Mouse (Mus musculus): ENCODE measurements at regions not wholly inside any gene's neighbourhood (a gene's known extent, or its start where the extent isn't known, plus 50 kb on each side); places are given as distances from the start of the nearest gene placed in this dataset.

- H3K4me3 ChIP-seq (replicated peaks; ENCODE audit: low read length), result no peak overlapping the region
- no peaks in the 10 kb centered on the region for H3K27me3 ChIP-seq (ENCODE audit: insufficient read depth, low read length)
- no peak for TF ChIP-seq NANOG (IDR thresholded peaks at IDR 0.05; ENCODE audit: borderline replicate concordance, low read length)
- TF ChIP-seq POU5F1 (IDR thresholded peaks at IDR 0.05; ENCODE audit: borderline replicate concordance, low read length), result no peak
- no peak for TF ChIP-seq CTCF (conservative IDR thresholded peaks at IDR 0.05; ENCODE audit: low read length)
- H3K4me1 ChIP-seq (replicated peaks; ENCODE audit: low read depth, low read length), result peaks cover 21% of the 10 kb centered on the region
- no peaks in the 10 kb centered on the region for H3K9me3 ChIP-seq (ENCODE audit: low read length)
- H3K36me3 ChIP-seq (ENCODE audit: insufficient read depth, low read length), result no peaks in the 10 kb centered on the region
Measured at GRCm38 (mm10) chr9:115602772-115603171, 292.6 kb upstream of the Stt3b start.

- Histone ChIP-seq H3K4me3 (replicated peaks; ENCODE audit: low read length) (no peak overlapping the region), H3K4me1 (replicated peaks; ENCODE audit: low read depth, low read length) (peaks cover 17% of the 10 kb centered on the region), H3K36me3 (ENCODE audit: insufficient read depth, low read length) (no peaks in the 10 kb centered on the region), H3K27me3 (ENCODE audit: insufficient read depth, low read length) (no peaks in the 10 kb centered on the region), H3K9me3 (ENCODE audit: low read length) (no peaks in the 10 kb centered on the region)
- no peak for TF ChIP-seq CTCF (conservative IDR thresholded peaks at IDR 0.05; ENCODE audit: low read length)
Measured at GRCm38 (mm10) chr9:115604450-115604849, 294.2 kb upstream of the Stt3b start.

GRCm38 (mm10) chr9:115604968-115605682 is 294.9 kb upstream of the Stt3b start:
- H3K9me3 ChIP-seq (ENCODE audit: low read length), result no peaks in the 10 kb centered on the region
- H3K36me3 ChIP-seq (ENCODE audit: insufficient read depth, low read length), result no peaks in the 10 kb centered on the region
- peaks cover 17% of the 10 kb centered on the region for H3K4me1 ChIP-seq (replicated peaks; ENCODE audit: low read depth, low read length)
- H3K27me3 ChIP-seq (ENCODE audit: insufficient read depth, low read length), result no peaks in the 10 kb centered on the region
- no peak overlapping the region for H3K4me3 ChIP-seq (replicated peaks; ENCODE audit: low read length)
- TF ChIP-seq CTCF (conservative IDR thresholded peaks at IDR 0.05; ENCODE audit: low read length), result no peak
- TF ChIP-seq NANOG (IDR thresholded peaks at IDR 0.05; ENCODE audit: borderline replicate concordance, low read length), result no peak
- no peak for TF ChIP-seq POU5F1 (IDR thresholded peaks at IDR 0.05; ENCODE audit: borderline replicate concordance, low read length)

- no peak for TF ChIP-seq POU5F1 (IDR thresholded peaks at IDR 0.05; ENCODE audit: borderline replicate concordance, low read length)
- TF ChIP-seq CTCF (conservative IDR thresholded peaks at IDR 0.05; ENCODE audit: low read length), result no peak
- no peak for TF ChIP-seq NANOG (IDR thresholded peaks at IDR 0.05; ENCODE audit: borderline replicate concordance, low read length)
- H3K4me3 ChIP-seq (replicated peaks; ENCODE audit: low read length), result no peak overlapping the region
Measured at GRCm38 (mm10) chr9:115607961-115608360, 297.7 kb upstream of the Stt3b start.

DNA sequence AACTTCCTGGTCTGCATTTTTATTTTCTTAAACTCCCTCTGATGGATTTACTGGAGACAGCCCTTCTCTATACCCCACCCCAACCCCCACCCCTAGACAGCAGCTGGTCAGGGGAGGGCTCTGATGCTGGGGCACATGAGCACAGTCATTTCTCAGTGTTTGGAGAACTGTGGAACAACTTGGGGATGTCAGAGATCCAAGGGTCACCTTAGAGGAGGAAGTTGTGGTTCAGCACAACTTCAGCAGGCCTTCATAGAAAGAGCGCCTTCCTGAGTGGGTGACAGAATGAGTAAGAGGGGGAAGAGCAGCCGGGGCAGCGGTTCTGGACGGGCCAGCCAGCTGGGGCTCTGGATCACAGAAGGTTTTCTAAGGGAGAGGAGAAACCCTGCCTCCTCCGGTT is 298.2 kb upstream of the Stt3b start:
- Histone ChIP-seq H3K27me3 (ENCODE audit: insufficient read depth, low read length) (no peaks in the 10 kb centered on the region; the same call in 1 of the 2 replicates), H3K4me1 (replicated peaks; ENCODE audit: low read depth, low read length) (peaks cover 6% of the 10 kb centered on the region), H3K9me3 (ENCODE audit: low read length) (no peaks in the 10 kb centered on the region), H3K4me3 (replicated peaks; ENCODE audit: low read length) (no peak overlapping the region), H3K36me3 (ENCODE audit: insufficient read depth, low read length) (no peaks in the 10 kb centered on the region)
- no peak for TF ChIP-seq NANOG (IDR thresholded peaks at IDR 0.05; ENCODE audit: borderline replicate concordance, low read length)
- no peak for TF ChIP-seq POU5F1 (IDR thresholded peaks at IDR 0.05; ENCODE audit: borderline replicate concordance, low read length)
- no peak for TF ChIP-seq CTCF (conservative IDR thresholded peaks at IDR 0.05; ENCODE audit: low read length)

More at GRCm38 (mm10) chr9:115607961-115608360, 297.7 kb upstream of the Stt3b start:
- Histone ChIP-seq H3K27me3 (ENCODE audit: insufficient read depth, low read length) (no peaks in the 10 kb centered on the region; the same call in 1 of the 2 replicates), H3K9me3 (ENCODE audit: low read length) (no peaks in the 10 kb centered on the region), H3K4me1 (replicated peaks; ENCODE audit: low read depth, low read length) (peaks cover 6% of the 10 kb centered on the region), H3K36me3 (ENCODE audit: insufficient read depth, low read length) (no peaks in the 10 kb centered on the region)

- Histone ChIP-seq H3K27me3 (ENCODE audit: insufficient read depth, low read length) (no peaks in the 10 kb centered on the region; the same call in 1 of the 2 replicates), H3K36me3 (ENCODE audit: insufficient read depth, low read length) (no peaks in the 10 kb centered on the region), H3K4me1 (replicated peaks; ENCODE audit: low read depth, low read length) (peaks cover 6% of the 10 kb centered on the region), H3K4me3 (replicated peaks; ENCODE audit: low read length) (no peak overlapping the region), H3K9me3 (ENCODE audit: low read length) (no peaks in the 10 kb centered on the region)
- TF ChIP-seq NANOG (IDR thresholded peaks at IDR 0.05; ENCODE audit: borderline replicate concordance, low read length) (no peak), CTCF (conservative IDR thresholded peaks at IDR 0.05; ENCODE audit: low read length) (no peak), POU5F1 (IDR thresholded peaks at IDR 0.05; ENCODE audit: borderline replicate concordance, low read length) (no peak)
Measured at GRCm38 (mm10) chr9:115609904-115610303, 299.4 kb upstream of the Gadl1 start.

DNA sequence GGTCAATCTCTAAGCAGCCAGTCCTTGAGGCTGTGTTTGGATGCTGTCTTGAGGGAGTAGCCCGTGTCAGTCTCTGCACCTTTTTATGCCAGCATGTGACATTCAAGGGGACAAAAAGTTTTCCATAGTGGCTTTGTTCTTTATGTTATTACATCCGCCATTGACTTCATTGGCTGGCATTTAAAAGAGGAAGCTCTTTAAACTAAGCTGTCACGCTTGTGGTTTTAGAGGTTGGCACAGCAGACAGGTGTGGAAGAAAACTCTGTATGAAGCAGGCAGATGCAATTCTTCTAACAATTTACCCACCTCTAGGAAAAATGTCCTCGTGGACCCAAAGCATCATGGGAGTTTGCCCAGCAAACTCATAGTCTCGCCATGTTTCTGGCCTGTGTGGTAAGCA is 297.5 kb upstream of the Gadl1 start:
- H3K4me3 ChIP-seq (replicated peaks; ENCODE audit: low read length), result no peak overlapping the region
- no peaks in the 10 kb centered on the region; the same call in 1 of the 2 replicates for H3K27me3 ChIP-seq (ENCODE audit: insufficient read depth, low read length)
- H3K4me1 ChIP-seq (replicated peaks; ENCODE audit: low read depth, low read length), result no peaks in the 10 kb centered on the region
- H3K9me3 ChIP-seq (ENCODE audit: low read length), result no peaks in the 10 kb centered on the region
- H3K36me3 ChIP-seq (ENCODE audit: insufficient read depth, low read length), result no peaks in the 10 kb centered on the region
- TF ChIP-seq CTCF (conservative IDR thresholded peaks at IDR 0.05; ENCODE audit: low read length) (no peak), NANOG (IDR thresholded peaks at IDR 0.05; ENCODE audit: borderline replicate concordance, low read length) (no peak), POU5F1 (IDR thresholded peaks at IDR 0.05; ENCODE audit: borderline replicate concordance, low read length) (no peak)

- Histone ChIP-seq H3K27me3 (ENCODE audit: insufficient read depth, low read length) (no peaks in the 10 kb centered on the region; the same call in 1 of the 2 replicates), H3K4me3 (replicated peaks; ENCODE audit: low read length) (no peak overlapping the region), H3K4me1 (replicated peaks; ENCODE audit: low read depth, low read length) (no peaks in the 10 kb centered on the region), H3K9me3 (ENCODE audit: low read length) (no peaks in the 10 kb centered on the region), H3K36me3 (ENCODE audit: insufficient read depth, low read length) (no peaks in the 10 kb centered on the region)
- no peak for TF ChIP-seq POU5F1 (IDR thresholded peaks at IDR 0.05; ENCODE audit: borderline replicate concordance, low read length)
- no peak for TF ChIP-seq CTCF (conservative IDR thresholded peaks at IDR 0.05; ENCODE audit: low read length)
- TF ChIP-seq NANOG (IDR thresholded peaks at IDR 0.05; ENCODE audit: borderline replicate concordance, low read length), result no peak
Measured at GRCm38 (mm10) chr9:115612908-115613307, 296.3 kb upstream of the Gadl1 start.

- no peaks in the 10 kb centered on the region for H3K36me3 ChIP-seq (ENCODE audit: insufficient read depth, low read length)
- TF ChIP-seq CTCF (conservative IDR thresholded peaks at IDR 0.05; ENCODE audit: low read length), result no peak
- TF ChIP-seq POU5F1 (IDR thresholded peaks at IDR 0.05; ENCODE audit: borderline replicate concordance, low read length), result no peak
- no peak for TF ChIP-seq NANOG (IDR thresholded peaks at IDR 0.05; ENCODE audit: borderline replicate concordance, low read length)
- no peaks in the 10 kb centered on the region; the same call in 1 of the 2 replicates for H3K27me3 ChIP-seq (ENCODE audit: insufficient read depth, low read length)
- H3K4me1 ChIP-seq (replicated peaks; ENCODE audit: low read depth, low read length), result no peaks in the 10 kb centered on the region
- no peak overlapping the region for H3K4me3 ChIP-seq (replicated peaks; ENCODE audit: low read length)
- no peaks in the 10 kb centered on the region for H3K9me3 ChIP-seq (ENCODE audit: low read length)
Measured at GRCm38 (mm10) chr9:115614007-115614406, 295.2 kb upstream of the Gadl1 start.
